Mouse (Mus musculus) right cerebral cortex, postnatal 4 days (tissue): ENCODE measurements around the gene Ankrd65.
"Not testable (repeated sequence)": the region's sequence is repeated elsewhere in the genome, so short reads cannot be mapped to it uniquely, and the experiment has no call there.

Experiments
- DNase-seq: peaks from one replicate; pipeline ENCODE4 v3.0.0-alpha.2; 2022

The Ankrd65 gene

DNA sequence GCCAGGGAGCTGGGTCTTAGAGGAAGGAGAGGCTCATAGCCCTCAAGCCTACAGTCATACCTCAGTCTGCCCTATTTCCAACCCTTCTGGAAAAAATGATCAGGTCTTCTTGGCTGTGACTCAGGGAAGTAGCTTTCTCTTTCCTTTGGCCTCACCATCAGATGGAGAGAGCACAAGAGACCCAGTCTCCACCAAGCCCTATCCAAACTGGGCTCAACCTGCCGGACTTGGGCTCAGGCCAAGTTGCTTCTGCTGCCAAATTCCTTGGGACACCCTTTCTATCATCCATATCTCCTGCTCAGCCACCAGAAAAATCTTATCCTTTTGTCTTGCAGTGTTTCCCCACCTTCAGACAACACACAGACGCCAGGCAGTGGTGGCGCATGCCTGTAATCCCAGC is 14.4 kb upstream of the Ankrd65 start:
- DNase-seq, result peak; percentile 26

DNA sequence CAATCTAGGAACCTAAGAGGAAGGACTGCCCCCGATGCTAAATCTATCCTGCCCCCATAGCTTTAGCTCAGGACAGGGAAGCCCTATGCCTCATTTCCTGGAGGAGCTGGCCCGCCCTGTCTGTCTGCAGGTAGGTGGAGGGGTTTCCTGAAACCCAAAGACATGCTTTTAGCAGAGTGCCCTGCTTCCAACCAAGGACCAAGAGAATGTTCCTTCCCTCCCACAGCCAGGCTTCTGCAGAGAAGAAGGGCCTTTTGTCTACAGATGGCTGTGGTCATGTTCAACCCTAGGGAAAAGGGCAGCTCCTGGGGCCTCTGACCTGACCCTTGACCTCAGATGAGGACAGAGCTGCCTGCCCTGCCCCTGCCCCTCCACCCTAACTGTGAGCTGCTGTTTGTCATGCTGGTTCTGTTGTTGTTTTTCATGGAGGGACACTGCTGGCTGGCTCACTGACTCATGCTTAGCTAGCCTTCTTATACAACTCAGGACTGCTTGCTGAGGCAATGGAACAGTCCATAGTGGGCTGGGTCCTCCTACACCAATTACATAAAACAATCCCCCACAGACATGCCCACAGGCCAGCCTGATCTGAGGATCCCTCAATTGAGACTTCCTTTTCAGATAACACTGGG is 13.4 kb upstream of the Ankrd65 start:
- DNase-seq, result no peak

DNA sequence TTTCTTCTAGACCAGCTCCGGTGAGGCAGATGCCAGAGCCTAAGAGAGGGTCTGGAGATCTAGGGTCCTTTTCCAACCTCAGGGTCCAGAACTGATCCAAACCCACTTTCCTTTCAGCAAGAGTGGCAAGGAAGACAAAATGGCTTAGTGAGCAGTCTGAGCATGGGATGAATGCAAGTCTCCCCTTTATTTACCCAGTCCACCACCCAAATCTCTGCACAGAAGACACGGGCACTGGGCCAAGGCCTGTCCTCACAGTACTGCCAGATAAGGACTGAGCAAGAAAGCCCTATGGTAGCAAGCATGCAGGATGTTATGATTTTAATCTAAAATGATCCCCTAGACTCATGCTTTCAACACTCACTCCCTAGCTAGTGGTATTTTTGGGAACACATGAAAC is 12.4 kb upstream of the Ankrd65 start:
- DNase-seq, result peak; percentile 27

DNA sequence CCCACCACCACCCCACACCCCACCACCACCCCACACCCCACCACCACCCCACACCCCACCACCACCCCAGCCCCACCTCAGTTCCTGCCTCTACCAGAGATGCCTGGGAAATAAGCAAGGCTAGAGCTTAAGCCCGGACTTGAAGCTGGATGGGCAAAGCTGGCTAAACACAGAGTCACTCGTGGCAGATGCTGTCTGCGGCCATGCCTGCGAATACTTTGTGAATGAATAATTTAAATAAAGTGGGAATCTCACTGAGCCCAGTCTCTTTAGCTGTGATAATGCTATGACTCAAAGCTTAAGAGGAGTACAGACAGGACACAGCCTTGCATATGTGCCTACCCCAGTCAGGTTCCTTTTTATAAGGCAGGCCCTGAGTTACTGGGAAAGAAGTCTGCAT is 10.7 kb upstream of the Ankrd65 start:
- DNase-seq, result no peak

DNA sequence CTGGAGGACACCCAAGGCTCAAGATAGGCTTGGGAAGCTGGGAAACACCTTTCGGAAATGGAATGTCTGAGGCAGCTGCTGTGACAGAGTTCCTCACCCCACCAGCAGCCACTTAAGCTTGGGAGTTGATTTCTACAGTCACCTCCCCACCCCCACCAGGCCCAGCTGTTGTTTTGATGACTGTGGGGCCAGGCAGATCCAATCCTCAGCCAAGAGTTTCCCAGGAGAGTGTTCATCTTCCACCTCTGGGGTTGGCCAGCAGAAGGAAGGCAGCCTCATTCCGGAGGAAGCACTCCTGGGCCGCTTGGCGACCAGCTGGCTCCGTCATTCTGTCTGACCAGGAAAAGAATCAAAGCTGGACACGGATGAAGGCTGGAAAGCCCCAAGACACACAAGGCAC is 9.3 kb upstream of the Ankrd65 start:
- DNase-seq, result no peak

DNA sequence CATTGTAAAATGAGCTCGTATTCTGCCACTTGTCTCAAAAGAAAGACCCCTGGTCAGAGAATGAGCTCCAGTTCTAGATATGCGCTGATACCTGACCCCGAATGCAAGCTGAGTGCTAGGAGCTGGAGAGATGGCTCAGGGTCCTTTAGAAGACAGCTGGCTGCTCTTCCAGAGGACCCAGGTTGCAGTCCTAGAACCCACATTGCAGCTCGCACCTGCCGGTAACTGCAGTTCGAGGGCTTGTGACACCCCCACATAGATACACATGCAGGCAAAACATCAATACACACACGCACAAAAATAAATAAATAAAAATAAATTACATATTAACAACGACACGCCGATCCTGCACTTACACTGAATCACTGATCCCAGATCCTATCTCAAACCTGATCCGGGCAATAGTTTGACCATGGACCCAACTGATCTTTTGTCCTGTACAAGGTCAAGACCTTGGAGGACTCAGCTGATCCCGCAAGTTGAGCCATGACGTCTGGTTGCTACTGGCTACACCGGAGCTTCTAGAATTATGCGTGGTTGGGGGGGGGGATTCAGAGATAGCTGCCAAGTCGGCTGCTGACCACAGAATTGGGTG is 6.7 kb upstream of the Ankrd65 start:
- DNase-seq, result no peak

DNA sequence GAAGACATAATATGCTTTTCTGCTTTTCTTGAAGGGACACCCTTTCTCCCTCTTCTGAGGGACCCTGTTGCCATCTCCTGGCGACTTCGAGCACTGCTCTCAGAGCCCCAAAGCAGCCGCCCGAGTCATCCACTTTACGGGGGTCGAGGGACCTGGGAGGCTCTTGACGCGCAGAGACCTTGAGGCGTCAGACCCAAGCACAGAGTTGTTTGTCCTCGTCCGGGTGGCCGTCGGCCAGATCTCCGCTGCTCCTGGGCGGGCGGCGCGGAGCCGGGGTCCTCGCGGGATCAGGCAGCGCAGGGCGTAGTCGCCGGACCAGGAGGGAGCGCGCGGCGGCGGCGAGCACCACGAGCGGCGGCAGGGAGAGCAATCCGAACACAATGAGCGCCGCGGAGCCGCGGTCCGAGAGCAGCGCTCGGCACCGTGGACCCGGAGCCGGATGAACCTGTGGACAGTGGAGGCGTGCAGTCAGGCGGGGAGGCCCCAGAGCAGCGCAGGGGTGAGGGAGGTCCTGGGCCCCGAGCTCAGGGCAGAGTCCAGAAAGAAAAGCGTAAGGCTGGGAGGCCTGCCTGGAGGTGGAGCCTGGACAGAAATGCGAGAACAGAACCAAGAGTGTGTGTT is 6.0 kb upstream of the Ankrd65 start:
- DNase-seq, result peak; percentile 75

DNA sequence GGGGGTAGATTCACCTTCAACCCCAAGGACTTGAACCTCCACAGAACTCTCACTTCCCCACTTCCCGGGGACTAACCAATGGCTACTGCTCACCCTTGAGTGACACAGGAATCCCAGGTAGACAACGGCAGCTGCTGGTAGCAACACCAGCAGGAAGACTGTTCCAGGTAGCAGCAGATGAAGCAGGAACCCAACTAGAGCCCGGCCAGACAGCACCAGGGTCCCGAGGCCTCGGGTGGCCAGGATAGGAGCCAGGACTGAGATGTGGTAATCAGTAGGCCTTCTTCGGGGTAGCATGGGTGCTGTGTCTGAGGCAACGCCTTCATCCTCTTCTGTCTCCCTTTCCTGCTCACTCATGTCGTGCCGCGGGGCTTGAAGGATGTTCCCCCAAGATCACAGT is 5.0 kb upstream of the Ankrd65 start:
- no peak for DNase-seq

DNA sequence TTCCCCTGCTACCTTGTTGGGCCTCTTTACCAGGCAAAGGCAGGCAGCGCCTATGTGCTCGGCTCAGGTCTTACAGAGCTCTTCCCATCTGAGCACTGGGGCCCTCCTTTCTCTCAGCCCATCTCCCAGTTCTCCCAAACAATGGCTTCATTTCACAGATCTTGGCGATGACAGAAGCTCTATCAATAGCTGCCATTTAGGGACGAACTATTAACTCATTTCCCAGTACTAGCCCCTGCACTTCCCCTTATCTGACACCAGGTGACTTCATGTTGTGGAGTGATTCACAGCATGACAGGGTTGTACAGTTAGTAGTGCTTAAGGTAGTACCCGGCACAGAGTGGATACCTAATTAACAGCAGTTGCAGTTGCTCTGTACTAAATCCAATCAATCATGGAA is 4.4 kb upstream of the Ankrd65 start, which contains the start of gene Tmem88b:
Tmem88b (minus strand) TSS at position 56 of the 400 bp plus-strand sequence.
- DNase-seq, result no peak

DNA sequence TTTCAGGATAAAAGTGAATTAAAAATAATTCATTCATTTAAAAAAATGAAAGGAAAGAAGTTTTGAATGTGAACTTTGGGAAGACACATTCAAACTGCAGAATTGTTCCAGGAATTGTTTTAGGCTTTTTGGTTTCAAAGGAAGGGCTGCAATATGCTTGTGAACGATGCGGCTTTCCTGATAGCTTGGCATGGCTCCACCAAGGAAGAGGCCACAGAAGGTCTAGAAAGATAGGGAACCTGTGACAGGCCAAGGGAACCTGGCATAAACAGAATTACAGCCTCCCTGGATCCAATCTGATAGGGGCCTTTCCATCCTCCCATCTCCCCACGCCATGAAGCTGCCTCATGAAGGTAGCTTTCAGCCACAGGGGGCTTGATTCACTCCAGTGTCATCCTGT is 1.9 kb upstream of the Ankrd65 start:
- DNase-seq, result no peak

DNA sequence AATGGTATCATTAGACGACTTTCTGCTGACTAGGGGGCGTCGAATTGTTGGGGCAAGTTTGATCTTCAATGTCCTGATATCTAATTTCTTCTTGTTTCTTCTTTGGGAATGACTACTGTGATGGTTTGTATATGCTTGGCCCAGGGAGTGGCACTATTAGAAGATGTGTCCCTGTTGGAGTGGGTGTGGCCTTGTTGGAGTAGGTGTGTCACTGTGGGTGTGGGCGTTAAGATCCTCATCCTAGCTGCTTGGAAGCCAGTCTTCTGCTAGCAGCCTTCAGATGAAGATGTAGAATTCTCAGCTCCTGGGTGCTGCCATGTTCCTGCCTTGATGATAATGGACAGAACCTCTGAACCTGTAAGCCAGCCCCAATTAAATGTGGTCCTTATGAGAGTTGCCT is 1.4 kb upstream of the Ankrd65 start:
- DNase-seq, result not testable (repeated sequence)

DNA sequence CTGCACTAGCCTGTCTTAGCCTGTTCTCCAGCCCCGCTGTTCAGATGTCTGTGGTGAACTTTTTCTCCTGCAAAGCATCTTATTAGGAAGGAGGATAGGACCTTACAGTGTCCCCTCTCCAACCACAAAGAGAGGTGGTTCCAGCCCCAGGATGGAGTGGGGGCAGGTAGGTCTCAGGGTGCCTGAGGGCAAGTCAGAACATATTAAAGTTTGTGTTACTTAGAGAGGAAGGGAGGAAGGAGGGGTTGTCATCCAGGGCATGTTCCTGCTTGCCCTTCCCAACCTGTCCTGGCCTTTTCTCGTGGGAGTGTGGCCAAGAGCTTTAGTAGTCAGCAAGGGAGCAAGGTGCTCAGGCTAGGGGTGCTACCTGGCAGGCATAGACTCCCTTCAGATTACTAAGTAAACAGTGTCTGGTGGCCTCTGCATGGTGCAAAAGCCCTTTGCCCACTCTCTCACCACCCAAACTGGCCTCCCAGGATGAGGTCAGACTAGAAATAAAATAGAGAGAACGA is 467 bp downstream of the Ankrd65 start:
- DNase-seq, result no peak

DNA sequence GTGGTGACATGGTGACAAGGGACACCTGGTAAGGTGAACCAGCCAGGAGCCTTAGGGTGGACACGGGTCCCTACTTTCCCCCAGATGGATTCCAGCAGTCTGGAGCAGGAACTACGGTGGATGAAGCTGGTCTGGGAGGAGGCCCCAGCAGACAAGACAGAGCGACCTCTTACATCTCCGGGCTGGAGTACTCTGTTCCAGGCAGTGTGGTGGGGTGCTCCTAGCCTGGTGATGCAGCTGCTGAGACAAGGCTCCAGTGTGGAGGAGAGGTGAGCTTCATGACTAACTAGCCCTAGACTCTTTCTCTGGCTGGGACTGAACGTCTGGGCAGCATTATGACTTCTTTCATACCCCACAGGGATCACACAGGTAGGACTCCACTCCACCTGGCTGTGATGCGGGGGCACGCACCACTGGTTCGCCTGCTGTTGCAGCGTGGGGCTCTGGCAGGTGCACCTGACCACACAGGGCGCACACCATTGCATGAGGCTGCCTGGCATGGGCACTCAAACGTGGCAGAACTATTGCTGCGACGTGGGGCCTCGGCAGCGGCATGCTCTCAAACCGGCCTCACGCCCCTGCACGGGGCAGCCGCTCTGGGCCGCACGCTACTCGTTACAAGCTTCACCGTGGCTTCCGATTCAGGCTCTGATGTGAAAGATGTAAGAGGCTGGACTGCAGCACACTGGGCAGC is 1.1 kb downstream of the Ankrd65 start:
- no peak for DNase-seq

DNA sequence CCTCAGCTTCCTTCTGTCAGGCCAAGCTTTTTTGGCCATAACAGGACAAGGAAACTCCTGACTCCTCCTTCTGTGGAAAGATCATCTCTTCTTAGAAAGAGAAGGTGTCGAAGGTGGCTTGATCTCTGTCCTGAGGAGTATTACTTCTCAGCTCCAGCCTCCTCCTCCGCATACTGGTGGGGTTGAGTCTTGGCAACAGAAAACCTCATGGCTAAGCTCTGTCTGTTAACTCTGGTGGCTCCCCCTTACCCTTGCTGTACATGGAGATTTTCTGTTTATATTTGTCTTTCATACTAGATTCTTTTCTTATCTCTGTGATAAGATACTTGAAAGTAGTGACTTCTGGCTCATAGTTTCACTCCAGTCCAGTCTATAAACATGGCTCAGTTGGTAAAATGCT is 3.5 kb downstream of the Ankrd65 start:
- no peak for DNase-seq

DNA sequence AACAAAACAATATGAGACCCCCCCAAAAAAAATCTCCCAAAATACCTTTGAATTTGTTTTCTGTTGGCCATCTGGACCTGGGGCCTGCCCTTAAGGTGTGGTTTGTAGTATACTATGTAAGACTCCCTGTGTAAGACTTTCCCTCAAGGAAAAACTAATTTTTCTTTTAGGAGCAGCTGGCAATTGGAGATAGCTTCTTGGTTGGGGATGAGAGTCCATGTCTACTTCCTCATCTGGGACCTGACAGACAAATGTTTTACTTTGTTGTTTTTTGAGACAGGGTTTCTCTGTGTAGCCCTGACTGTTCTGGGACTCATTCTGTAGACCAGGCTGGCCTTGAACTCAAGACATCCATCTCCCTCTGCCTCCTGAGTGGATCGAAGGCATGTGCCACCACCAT is 11.8 kb downstream of the Ankrd65 start:
- DNase-seq, result no peak

DNA sequence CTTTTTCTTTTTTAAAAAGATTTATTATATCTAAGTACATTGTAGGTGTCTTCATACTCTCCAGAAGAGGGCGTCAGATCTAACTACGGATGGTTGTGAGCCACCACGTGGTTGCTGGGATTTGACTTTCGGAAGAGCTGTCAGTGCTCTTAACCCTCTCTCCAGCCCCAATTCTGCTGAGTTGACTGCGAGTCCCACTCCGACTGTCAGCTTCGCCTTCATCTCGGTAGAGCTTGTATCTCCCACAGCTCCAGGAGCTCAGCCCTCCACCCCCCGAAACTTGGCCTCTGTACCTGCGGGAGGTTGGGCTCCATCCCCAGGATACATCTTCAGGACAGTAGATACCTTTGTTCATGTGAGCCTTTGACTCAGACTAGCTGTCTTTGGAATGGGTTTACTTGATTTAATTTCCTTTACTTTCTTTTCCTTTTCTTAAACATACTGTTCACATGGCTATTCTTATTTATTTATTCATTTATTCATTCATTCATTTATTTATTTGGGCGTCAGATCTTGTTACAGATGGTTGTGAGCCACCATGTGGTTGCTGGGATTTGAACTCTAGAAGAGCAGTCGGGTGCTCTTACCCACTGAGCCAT is 12.6 kb downstream of the Ankrd65 start, which contains the start of gene Mrpl20:
Mrpl20 (plus strand) TSS at position 138 of the 599 bp plus-strand sequence.
- DNase-seq, result no peak

DNA sequence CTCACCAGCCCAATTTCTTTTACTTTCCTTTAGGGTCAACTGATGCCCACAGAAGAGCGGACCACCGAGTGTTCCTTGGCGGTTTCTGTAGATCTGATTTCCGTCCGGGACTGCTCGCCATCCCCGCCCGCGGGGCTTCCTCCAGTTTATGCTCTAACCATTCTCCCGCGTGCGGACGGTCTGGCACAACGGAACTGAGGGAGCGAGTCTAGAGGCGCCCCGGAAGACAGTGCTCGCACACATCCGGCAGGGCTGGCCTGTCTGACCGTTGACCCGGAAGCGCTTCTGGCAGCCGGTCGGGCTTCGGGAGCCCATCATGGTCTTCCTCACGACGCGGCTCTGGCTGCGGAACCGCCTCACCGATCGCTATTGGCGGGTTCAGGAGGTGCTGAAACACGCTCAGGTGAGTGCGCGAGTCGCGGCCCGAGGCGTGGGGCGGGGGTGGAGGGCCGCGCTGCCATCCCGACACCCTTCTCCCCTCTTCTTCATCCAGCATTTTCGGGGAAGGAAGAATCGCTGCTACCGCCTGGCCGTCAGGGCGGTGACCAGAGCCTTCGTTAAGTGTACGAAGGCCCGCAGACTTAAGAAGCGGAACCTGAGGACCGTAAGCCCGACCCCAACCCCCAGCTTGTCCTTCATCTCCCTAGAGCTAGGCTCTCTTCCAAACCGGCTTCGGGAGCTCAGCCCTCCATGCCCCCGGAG is 13.3 kb downstream of the Ankrd65 start:
- peak; percentile 99 for DNase-seq

DNA sequence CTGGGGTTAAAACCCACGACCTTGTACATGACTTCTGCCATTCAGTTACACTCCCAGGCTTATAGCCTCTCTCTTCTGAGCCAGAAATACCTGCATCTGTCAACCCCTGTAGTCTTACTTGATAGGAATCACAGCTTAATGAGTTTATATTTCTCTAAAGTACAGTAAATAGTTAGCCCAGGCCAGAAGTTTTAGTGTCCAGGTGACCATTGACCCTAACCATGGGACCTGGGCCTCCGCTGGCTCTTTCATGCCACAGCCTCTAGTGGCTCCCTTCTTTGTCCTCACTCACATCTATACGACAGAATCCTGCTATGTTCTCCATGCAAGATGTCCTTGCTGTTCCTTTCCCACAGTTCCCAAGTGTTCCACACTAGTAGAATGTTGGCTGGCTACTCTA is 17.6 kb downstream of the Ankrd65 start:
- DNase-seq, result no peak

DNA sequence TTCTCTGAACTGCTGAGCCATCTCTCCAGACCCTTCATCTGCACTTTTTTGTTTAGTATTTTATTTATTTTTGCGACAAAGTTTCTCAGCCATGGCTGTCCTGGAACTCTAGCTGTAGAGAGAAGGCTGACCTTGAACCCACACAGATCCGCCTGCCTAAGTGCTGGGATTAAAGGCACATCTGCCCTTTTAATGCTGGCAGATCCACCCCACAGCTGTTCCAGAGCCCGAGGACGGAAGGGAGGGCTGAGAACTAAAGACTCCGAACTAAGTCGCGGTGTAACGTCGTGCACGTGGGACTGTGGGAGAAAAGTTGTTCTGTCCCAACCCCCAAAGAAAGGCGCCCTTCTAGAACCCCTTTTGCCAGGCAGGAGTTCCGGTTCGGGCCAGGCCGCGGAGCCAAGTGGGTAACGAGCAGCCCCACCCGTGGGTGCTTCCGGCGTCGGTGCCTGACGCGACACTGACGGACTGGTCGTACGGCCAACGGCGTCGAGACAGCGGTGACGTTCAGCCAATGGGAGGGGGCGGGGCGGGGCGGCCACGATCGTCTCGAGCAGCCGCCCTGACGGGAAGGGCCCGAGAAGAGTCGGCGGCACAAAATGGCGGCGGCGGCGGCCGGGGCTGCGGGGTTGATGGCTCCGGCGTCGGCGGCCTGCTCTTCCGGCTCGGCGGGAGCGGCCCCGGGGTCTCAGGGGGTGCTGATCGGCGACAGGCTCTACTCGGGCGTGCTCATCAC is 21.9 kb downstream of the Ankrd65 start, which contains the start of gene Ccnl2:
Ccnl2 (plus strand) TSS at position 561 of the 736 bp plus-strand sequence.
- DNase-seq, result peak; percentile 95

DNA sequence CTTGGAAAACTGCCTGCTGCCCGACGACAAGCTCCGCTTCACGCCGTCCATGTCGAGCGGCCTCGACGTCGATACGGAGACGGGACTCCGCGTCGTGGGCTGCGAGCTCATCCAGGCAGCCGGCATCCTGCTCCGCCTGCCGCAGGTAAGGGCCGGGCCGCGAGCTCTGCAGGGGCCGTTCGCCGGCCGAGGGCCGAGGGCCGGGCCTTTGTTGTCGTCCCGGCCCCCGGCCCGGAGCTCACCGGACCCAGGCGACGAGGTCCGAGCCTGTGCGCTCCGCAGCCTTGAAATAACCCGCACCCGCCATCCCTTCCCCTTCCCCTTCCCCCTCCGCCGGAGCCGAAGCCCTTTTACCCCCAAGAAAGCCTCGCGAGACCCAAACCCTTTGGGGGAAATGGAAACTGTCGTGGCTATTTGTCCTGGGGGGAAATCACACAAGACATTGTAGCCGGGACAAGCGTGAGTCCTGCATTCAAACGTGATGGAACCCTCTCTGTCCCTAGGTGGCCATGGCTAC is 22.5 kb downstream of the Ankrd65 start:
- DNase-seq, result peak; percentile 35

DNA sequence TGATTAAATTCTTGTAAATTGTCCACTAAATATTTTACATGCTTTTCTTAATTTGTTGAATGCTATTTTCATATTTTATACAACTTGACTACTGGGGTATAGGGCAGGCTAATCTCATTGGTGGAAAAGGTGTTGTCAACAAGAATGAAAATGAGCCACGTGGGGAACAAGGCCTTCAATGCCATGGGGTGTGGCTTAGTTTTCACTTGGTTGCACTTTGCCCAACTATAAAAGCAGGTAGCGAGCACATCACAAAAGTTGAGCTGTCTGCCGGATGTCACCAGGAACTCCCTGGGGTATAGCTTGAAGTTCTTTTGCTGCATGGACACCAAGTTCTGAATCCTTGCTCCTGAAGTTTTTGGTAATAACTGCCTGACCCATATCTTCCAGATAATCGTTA is 27.3 kb downstream of the Ankrd65 start:
- no peak for DNase-seq
